Mouse (Mus musculus): ENCODE measurements around the gene Fbxo6. TPM values are rescaled to one million over a fixed set of nuclear protein-coding genes. Genes with fewer than 3 reads are reported as not detected.

Fbxo6 gene
- polyA plus RNA-seq, 1 experiment: 89.7 TPM

DNA sequence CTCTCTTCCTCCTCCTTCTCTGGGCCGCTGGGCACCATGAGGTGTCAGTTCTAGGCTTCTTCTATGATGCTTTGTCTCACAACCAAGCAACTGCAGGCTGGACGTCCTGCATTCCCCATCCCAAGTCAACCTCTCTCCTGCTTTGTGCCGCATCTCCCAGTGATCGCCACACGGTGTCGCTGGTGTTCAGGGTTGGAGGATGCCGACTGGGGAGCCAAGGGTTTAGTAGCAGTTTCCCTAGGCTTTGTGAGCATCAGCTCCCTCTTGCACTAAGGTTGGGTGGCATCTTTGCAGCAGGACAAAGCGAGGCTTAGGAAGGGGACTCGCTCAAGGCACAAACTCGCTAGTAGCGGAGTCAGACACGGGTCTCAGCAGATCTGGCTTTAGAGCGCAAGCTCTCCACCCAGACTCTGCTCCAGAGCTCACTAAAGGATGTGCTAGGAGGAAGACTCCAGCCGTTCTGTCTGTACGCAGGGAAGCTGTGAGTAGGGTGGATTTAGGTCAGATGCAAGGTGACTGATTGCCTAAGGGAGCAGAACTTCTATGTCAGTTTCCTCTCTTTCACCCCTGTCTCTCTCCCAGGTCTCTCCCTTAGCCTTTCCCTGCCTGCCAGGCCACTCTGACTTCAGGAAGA lies 37.1 kb downstream of the Fbxo6 start:
- Histone ChIP-seq H3K4me2 (ENCODE audit: low read depth) (peak overlapping the region; percentile 38), H3K36me3 (ENCODE audit: control insufficient read depth, insufficient read depth) (no peaks in the 10 kb centered on the region), H3ac (ENCODE audit: control insufficient read depth, insufficient read length) (no peak overlapping the region), H3K4me3 (no peak overlapping the region), H3K79me2 (ENCODE audit: control insufficient read depth, insufficient read depth) (no peaks in the 10 kb centered on the region), H3K27me3 (ENCODE audit: control insufficient read depth, insufficient read depth, insufficient read length) (peaks cover 12% of the 10 kb centered on the region)
- TF ChIP-seq MYOG (IDR thresholded peaks at IDR 0.05; ENCODE audit: control insufficient read depth in 1 of 3, insufficient read depth in 1 of 3, insufficient read length in 2 of 3, low read depth in 2 of 3): no peak
- TF ChIP-seq TCF3 (IDR thresholded peaks at IDR 0.05; ENCODE audit: insufficient read length, low read depth): no peak
- no peak for TF ChIP-seq TCF12 (IDR thresholded peaks at IDR 0.05; ENCODE audit: insufficient read depth, poor library complexity, severe bottlenecking)
- TF ChIP-seq USF1 (IDR thresholded peaks at IDR 0.05; ENCODE audit: low read depth): no peak
- TF ChIP-seq E2F4 (IDR thresholded peaks at IDR 0.05; ENCODE audit: insufficient read depth): no peak
- TF ChIP-seq POLR2A (IDR thresholded peaks at IDR 0.05; ENCODE audit: insufficient read length, low read depth): no peak
- no peak for TF ChIP-seq SRF (IDR thresholded peaks at IDR 0.05; ENCODE audit: control insufficient read depth, insufficient read length, low read depth)
- TF ChIP-seq MYOD1 (IDR thresholded peaks at IDR 0.05; ENCODE audit: control insufficient read depth in 1 of 3, insufficient read length in 2 of 3, low read depth in 2 of 3): no peak
- TF ChIP-seq REST (IDR thresholded peaks at IDR 0.05; ENCODE audit: insufficient read depth, insufficient read length): no peak

DNA sequence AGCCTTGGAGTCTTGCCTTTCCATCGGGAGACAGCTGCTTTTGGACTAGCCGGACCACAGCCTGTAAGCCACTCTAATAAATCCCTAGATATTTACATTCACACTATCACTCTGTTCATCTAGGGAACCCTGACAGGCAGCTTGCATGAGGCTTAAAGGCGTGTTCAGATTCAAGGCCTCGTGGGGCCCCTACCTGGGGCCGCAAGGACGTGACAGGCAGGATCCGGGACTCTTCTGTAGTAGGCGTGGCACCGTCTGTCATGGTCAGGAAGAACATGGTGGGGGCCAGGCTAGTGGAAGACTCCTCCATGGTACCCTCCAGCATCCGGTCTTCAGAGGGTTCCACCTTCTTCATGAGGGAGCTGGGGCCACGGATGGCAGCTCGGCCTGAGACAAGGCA lies 39.4 kb downstream of the Fbxo6 start:
- TF ChIP-seq SRF (IDR thresholded peaks at IDR 0.05; ENCODE audit: control insufficient read depth, insufficient read length, low read depth): no peak
- TF ChIP-seq TCF3 (IDR thresholded peaks at IDR 0.05; ENCODE audit: insufficient read length, low read depth): no peak
- no peak for TF ChIP-seq E2F4 (IDR thresholded peaks at IDR 0.05; ENCODE audit: insufficient read depth)
- TF ChIP-seq MYOG (IDR thresholded peaks at IDR 0.05; ENCODE audit: control insufficient read depth in 1 of 3, insufficient read depth in 1 of 3, insufficient read length in 2 of 3, low read depth in 2 of 3): no peak
- no peak for TF ChIP-seq TCF12 (IDR thresholded peaks at IDR 0.05; ENCODE audit: insufficient read depth, poor library complexity, severe bottlenecking)
- TF ChIP-seq POLR2A (IDR thresholded peaks at IDR 0.05; ENCODE audit: insufficient read length, low read depth): no peak
- H3K36me3 ChIP-seq (ENCODE audit: control insufficient read depth, insufficient read depth): no peaks in the 10 kb centered on the region
- H3K4me2 ChIP-seq (ENCODE audit: low read depth): no peak overlapping the region
- no peak overlapping the region for H3ac ChIP-seq (ENCODE audit: control insufficient read depth, insufficient read length)
- H3K79me2 ChIP-seq (ENCODE audit: control insufficient read depth, insufficient read depth): no peaks in the 10 kb centered on the region
- H3K27me3 ChIP-seq (ENCODE audit: control insufficient read depth, insufficient read depth, insufficient read length): peaks cover 20% of the 10 kb centered on the region
- no peak overlapping the region for H3K4me3 ChIP-seq

DNA sequence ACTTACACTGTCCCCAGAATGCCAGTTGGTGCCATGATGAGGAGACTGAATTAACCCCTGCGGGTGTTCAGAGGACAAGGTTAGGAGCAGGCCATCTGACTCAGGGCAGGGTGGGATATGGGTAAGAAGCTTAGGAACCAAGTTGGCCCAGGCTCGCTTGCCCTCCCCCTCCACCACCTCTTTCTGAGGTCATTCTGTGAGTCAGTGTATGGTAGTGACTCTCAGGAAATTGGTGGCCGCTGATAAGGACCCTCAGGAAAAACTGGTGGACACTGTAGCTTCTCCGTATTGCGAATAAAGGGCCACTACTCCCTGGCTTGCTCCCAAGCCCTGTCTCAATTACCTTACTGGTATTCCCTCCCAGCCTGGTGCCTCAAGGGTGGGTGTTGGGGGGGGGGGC lies 42.7 kb downstream of the Fbxo6 start:
- no peak overlapping the region for H3K4me3 ChIP-seq
- H3K36me3 ChIP-seq (ENCODE audit: control insufficient read depth, insufficient read depth): no peaks in the 10 kb centered on the region
- TF ChIP-seq TCF3 (IDR thresholded peaks at IDR 0.05; ENCODE audit: insufficient read length, low read depth) (no peak), E2F4 (IDR thresholded peaks at IDR 0.05; ENCODE audit: insufficient read depth) (no peak), TCF12 (IDR thresholded peaks at IDR 0.05; ENCODE audit: insufficient read depth, poor library complexity, severe bottlenecking) (no peak), POLR2A (IDR thresholded peaks at IDR 0.05; ENCODE audit: insufficient read length, low read depth) (no peak), MYOD1 (IDR thresholded peaks at IDR 0.05; ENCODE audit: control insufficient read depth in 1 of 3, insufficient read length in 2 of 3, low read depth in 2 of 3) (no peak), POLR2AphosphoS2 (IDR thresholded peaks at IDR 0.05; ENCODE audit: insufficient read length, low read depth) (no peak), CEBPB (IDR thresholded peaks at IDR 0.05; ENCODE audit: insufficient read depth, poor library complexity, severe bottlenecking) (no peak), MAX (IDR thresholded peaks at IDR 0.05; ENCODE audit: low read depth) (no peak), USF1 (IDR thresholded peaks at IDR 0.05; ENCODE audit: low read depth) (no peak), REST (IDR thresholded peaks at IDR 0.05; ENCODE audit: insufficient read depth, insufficient read length) (no peak), MYOG (IDR thresholded peaks at IDR 0.05; ENCODE audit: control insufficient read depth in 1 of 3, insufficient read depth in 1 of 3, insufficient read length in 2 of 3, low read depth in 2 of 3) (no peak), SRF (IDR thresholded peaks at IDR 0.05; ENCODE audit: control insufficient read depth, insufficient read length, low read depth) (no peak)
- no peaks in the 10 kb centered on the region for H3K79me2 ChIP-seq (ENCODE audit: control insufficient read depth, insufficient read depth)
- no peak overlapping the region for H3ac ChIP-seq (ENCODE audit: control insufficient read depth, insufficient read length)
- H3K4me2 ChIP-seq (ENCODE audit: low read depth): no peak overlapping the region
- H3K27me3 ChIP-seq (ENCODE audit: control insufficient read depth, insufficient read depth, insufficient read length): peaks cover 20% of the 10 kb centered on the region

DNA sequence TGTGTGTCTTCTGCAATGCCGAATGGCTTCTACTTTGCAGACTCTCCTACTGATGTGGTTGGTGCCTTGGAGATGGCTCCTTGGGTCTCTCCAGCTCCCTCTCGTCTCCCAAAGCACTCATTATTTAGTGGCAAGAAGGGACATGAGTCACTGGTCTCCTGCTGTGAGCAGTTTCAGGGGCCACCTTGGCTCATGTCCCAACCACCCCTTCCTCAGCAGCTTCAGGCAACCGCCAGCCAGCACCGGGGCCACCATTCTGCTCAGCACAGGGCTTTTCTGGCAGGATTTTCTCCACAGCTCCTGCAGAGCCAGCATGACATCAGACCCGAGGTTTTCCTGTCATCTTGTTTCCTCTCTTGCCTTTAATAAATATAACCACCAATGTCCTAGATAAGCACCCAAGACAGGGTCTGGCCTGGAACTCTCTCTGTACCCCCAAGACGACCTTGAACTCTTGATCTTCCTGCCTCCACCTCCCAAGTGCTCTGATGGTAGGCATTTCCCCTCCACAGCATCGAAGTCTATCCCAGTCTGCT lies 43.3 kb downstream of the Fbxo6 start:
- H3K79me2 ChIP-seq (ENCODE audit: control insufficient read depth, insufficient read depth): no peaks in the 10 kb centered on the region
- no peak for TF ChIP-seq MAX (IDR thresholded peaks at IDR 0.05; ENCODE audit: low read depth)
- TF ChIP-seq SRF (IDR thresholded peaks at IDR 0.05; ENCODE audit: control insufficient read depth, insufficient read length, low read depth): no peak
- TF ChIP-seq MYOD1 (IDR thresholded peaks at IDR 0.05; ENCODE audit: control insufficient read depth in 1 of 3, insufficient read length in 2 of 3, low read depth in 2 of 3): no peak
- no peak for TF ChIP-seq TCF3 (IDR thresholded peaks at IDR 0.05; ENCODE audit: insufficient read length, low read depth)
- TF ChIP-seq CEBPB (IDR thresholded peaks at IDR 0.05; ENCODE audit: insufficient read depth, poor library complexity, severe bottlenecking): no peak
- TF ChIP-seq TCF12 (IDR thresholded peaks at IDR 0.05; ENCODE audit: insufficient read depth, poor library complexity, severe bottlenecking): no peak
- no peak for TF ChIP-seq USF1 (IDR thresholded peaks at IDR 0.05; ENCODE audit: low read depth)
- TF ChIP-seq POLR2AphosphoS2 (IDR thresholded peaks at IDR 0.05; ENCODE audit: insufficient read length, low read depth): no peak
- no peak for TF ChIP-seq MYOG (IDR thresholded peaks at IDR 0.05; ENCODE audit: control insufficient read depth in 1 of 3, insufficient read depth in 1 of 3, insufficient read length in 2 of 3, low read depth in 2 of 3)
- no peak for TF ChIP-seq REST (IDR thresholded peaks at IDR 0.05; ENCODE audit: insufficient read depth, insufficient read length)
- TF ChIP-seq POLR2A (IDR thresholded peaks at IDR 0.05; ENCODE audit: insufficient read length, low read depth): no peak
- no peak for TF ChIP-seq E2F4 (IDR thresholded peaks at IDR 0.05; ENCODE audit: insufficient read depth)
- no peaks in the 10 kb centered on the region for H3K36me3 ChIP-seq (ENCODE audit: control insufficient read depth, insufficient read depth)

More for the DNA sequence above, 43.3 kb downstream of the Fbxo6 start:
- Histone ChIP-seq H3K27me3 (ENCODE audit: control insufficient read depth, insufficient read depth, insufficient read length) (peaks cover 20% of the 10 kb centered on the region), H3ac (ENCODE audit: control insufficient read depth, insufficient read length) (no peak overlapping the region), H3K4me3 (no peak overlapping the region), H3K4me2 (ENCODE audit: low read depth) (no peak overlapping the region)

All from myocyte (in vitro differentiated cells).